Mouse (Mus musculus) embryonic fibroblast, embryonic 13.5 days (primary cell): ENCODE results near the gene Lef1.

Experiments used
- CTCF ChIP-seq: IDR thresholded peaks from 2 replicates; pipeline ENCODE4 v1.5.1; 2011; ENCODE audit warnings: mild to moderate bottlenecking, control low read depth, low read length, moderate library complexity, borderline replicate concordance; ENCODE audit not compliant: insufficient read depth
- POLR2A ChIP-seq: IDR thresholded peaks from 2 replicates; pipeline ENCODE4 v1.6.1; 2011; ENCODE audit warnings: low read depth, mild to moderate bottlenecking, control low read depth, low read length, moderate library complexity

- TF ChIP-seq CTCF (no peak), POLR2A (no peak)
Measured at GRCm38 (mm10) chr3:131110191-131111150, at the start of gene Lef1.
